Mouse (Mus musculus): Measurements from ENCODE around the gene Susd6. TPM values are rescaled to one million over a fixed set of nuclear protein-coding genes. Genes with fewer than 3 reads are reported as not detected.

The Susd6 gene
- polyA plus RNA-seq, 1 experiment from 2014 or later = 11.6 TPM

DNA sequence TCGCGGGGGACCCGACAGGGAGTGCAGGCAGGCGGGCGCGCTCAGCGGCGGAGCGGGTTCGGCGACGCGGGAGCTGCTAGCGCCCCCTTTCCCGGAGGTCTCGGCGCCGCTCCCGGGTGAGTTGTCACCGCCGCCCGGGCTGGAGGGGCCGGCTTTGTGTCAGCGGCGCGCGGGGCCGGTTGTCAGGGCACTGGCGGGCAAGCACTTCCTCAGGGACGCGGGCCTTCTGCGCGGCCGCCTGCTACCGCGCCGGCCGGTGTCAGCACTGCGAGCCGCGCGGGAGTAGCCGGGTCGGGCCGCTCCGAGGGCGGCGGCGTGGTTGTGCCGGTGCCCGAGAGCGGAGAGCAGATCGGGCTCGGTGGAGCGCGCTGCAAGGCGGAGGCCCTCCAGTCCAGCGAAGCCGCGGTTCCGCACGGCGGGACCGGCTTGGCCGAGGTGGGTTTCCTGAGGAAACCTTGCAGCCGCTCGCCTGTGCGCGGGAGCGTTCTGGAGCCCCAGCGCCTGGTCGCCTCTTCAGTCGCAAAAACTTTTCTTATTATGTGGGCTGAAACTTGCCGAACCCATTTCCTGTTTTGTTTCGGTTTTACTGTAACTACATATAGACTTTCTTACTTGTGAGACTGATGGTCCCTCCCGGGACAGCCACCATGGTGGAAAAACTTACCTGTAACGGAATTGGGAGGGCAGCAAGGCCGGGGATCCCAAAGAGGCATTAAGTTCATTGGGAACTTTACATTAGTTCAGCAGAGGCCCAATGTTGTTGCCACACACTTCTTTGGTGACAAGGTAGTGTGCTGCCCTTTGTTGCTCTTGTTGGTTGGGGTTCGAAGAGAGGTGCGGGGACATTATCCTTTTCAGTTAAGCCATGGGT lies 625 bp downstream of the Susd6 start:
- Histone ChIP-seq H3K4me2 (ENCODE audit: low read depth, low read length) (peak overlapping the region; percentile 46), H3K27ac (ENCODE audit: low read depth, low read length) (peak overlapping the region; percentile 95), H3K9me3 (ENCODE audit: control insufficient read depth, low read length) (no peaks in the 10 kb centered on the region), H3K36me3 (ENCODE audit: control insufficient read depth, insufficient read depth, low read length) (no peaks in the 10 kb centered on the region), H3K27me3 (ENCODE audit: control insufficient read depth, insufficient read depth, low read length) (no peaks in the 10 kb centered on the region), H3K4me1 (ENCODE audit: control insufficient read depth, insufficient read depth, low read length) (peaks cover 11% of the 10 kb centered on the region), H3K4me3 (ENCODE audit: low read depth, low read length) (peak overlapping the region; percentile 70), H3K9ac (replicated peaks; ENCODE audit: low read depth, low read length) (peak overlapping the region; percentile 77)
- under 1% methylated on average over 75 of the region's 80 CpGs for WGBS
- peak; percentile 83 for ATAC-seq (ENCODE audit: low read depth)

DNA sequence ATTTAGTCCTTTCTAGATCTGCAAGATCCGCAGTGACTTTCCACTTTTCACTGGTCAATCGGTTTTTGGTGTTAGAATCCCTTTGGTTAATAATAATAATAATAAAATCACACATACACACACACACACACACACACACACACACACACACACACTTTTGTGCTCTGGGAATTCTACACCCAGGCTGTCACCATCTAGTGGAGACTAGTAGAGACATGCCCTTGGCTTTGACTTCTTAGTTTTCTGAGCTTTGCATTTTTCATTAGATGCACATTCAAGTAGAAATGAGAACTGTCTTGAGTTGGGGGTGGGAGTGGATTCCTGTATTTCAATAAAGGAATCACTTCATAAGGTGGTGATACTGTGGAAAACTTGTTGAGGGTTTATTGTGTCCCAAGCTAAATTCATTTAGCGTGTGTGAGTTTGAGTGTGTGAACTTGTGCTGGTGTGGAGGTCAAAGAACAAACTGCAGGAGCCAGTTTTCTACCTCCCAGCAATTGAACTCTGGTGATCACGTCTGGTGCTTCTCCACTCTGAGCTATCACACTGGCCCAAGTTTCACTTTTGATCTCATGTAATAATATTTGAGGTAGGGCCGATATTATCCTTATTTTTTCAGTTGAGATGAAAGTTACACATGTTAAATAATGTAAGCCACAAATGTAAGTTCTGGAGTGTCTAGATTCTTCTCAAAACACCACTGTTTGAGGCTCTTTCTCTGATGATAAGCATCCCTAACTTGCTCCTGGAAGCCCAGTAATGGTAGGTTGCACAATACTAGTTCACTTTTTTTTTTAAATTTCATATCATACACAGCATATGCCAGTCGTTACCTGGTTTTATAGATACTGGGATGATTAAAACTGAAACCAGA lies 1.5 kb downstream of the Susd6 start:
- WGBS = 43% methylated on average over 6 of the region's 6 CpGs
- no peaks in the 10 kb centered on the region for H3K36me3 ChIP-seq (ENCODE audit: control insufficient read depth, insufficient read depth, low read length)
- H3K9ac ChIP-seq (replicated peaks; ENCODE audit: low read depth, low read length) = no peak overlapping the region; the same call in 1 of the 2 replicates
- H3K27me3 ChIP-seq (ENCODE audit: control insufficient read depth, insufficient read depth, low read length) = no peaks in the 10 kb centered on the region
- H3K4me2 ChIP-seq (ENCODE audit: low read depth, low read length) = peak overlapping the region; percentile 46
- no peak for ATAC-seq (ENCODE audit: low read depth)
- H3K4me3 ChIP-seq (ENCODE audit: low read depth, low read length) = peak overlapping the region; percentile 70
- H3K4me1 ChIP-seq (ENCODE audit: control insufficient read depth, insufficient read depth, low read length) = peaks cover 11% of the 10 kb centered on the region
- no peak overlapping the region for H3K27ac ChIP-seq (ENCODE audit: low read depth, low read length)
- no peaks in the 10 kb centered on the region for H3K9me3 ChIP-seq (ENCODE audit: control insufficient read depth, low read length)

DNA sequence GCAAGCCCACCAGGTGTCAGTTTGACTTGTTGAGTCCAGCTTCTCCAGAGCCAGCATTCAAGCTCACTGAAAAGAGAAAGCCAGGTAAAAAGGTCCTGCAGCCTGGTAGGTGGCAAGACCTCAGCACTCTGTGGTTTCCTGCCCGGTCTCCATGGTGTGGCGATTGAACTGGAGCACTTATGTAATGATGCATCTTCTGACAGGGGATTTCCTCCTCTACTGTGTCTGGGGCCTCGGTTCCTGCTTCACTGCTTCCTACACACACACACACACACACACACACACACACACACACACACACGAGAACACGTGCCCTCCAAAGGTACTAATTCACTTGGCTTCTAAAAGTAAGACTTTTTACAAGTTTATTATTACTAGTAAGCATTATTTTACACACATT lies 2.6 kb downstream of the Susd6 start:
- Histone ChIP-seq H3K9me3 (ENCODE audit: control insufficient read depth, low read length) (no peaks in the 10 kb centered on the region), H3K27me3 (ENCODE audit: control insufficient read depth, insufficient read depth, low read length) (no peaks in the 10 kb centered on the region), H3K4me2 (ENCODE audit: low read depth, low read length) (no peak overlapping the region)

DNA sequence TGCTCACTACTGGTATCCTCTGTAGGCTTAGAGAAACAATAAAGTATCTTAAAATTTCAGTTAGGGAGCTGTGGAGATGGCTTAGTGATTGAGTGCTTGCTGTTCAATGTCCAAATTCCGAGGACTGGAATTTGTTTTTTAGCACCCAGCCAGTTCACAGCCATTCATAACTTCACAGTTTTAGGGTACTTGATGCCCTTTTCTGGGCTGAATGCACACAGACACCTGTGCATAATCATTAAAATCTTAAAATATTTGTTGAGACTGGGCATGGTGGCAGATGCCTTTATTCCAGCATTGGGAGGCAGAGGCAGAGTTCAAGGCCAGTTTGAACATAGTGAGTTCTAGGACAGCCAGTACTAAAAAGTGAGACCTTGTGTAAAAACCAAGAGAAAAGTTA lies 3.2 kb downstream of the Susd6 start:
- H3K27me3 ChIP-seq (ENCODE audit: control insufficient read depth, insufficient read depth, low read length) = no peaks in the 10 kb centered on the region
- peaks cover 11% of the 10 kb centered on the region for H3K4me1 ChIP-seq (ENCODE audit: control insufficient read depth, insufficient read depth, low read length)
- H3K4me2 ChIP-seq (ENCODE audit: low read depth, low read length) = no peak overlapping the region
- H3K9ac ChIP-seq (replicated peaks; ENCODE audit: low read depth, low read length) = no peak overlapping the region
- no peaks in the 10 kb centered on the region for H3K36me3 ChIP-seq (ENCODE audit: control insufficient read depth, insufficient read depth, low read length)
- no peak overlapping the region for H3K4me3 ChIP-seq (ENCODE audit: low read depth, low read length)
- no peak for ATAC-seq (ENCODE audit: low read depth)
- WGBS = 84% methylated on average over 1 of the region's 1 CpGs
- no peak overlapping the region for H3K27ac ChIP-seq (ENCODE audit: low read depth, low read length)
- H3K9me3 ChIP-seq (ENCODE audit: control insufficient read depth, low read length) = no peaks in the 10 kb centered on the region

More for the DNA sequence above, 2.6 kb downstream of the Susd6 start:
- no peaks in the 10 kb centered on the region for H3K36me3 ChIP-seq (ENCODE audit: control insufficient read depth, insufficient read depth, low read length)
- H3K4me1 ChIP-seq (ENCODE audit: control insufficient read depth, insufficient read depth, low read length) = peaks cover 11% of the 10 kb centered on the region
- H3K27ac ChIP-seq (ENCODE audit: low read depth, low read length) = no peak overlapping the region
- WGBS = 79% methylated on average over 5 of the region's 5 CpGs
- H3K4me3 ChIP-seq (ENCODE audit: low read depth, low read length) = no peak overlapping the region
- no peak overlapping the region for H3K9ac ChIP-seq (replicated peaks; ENCODE audit: low read depth, low read length)
- no peak for ATAC-seq (ENCODE audit: low read depth)

DNA sequence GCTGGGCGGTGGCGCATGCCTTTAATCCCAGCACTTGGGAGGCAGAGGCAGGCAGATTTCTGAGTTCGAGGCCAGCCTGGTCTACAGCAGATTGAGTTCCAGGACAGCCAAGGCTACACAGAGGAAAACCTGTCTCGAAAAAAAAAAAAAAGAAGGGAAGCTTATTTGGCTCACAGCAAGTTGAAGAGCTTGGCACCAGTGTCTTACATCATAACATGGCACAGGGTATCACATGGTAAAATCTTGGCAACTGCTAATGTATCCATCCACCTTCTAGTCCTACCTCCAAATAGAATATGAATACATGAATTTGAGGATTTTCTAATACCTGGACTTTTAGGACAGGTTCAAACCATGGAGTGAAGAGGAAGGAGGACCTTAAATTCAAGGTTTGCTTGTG lies 4.2 kb downstream of the Susd6 start:
- no peaks in the 10 kb centered on the region for H3K27me3 ChIP-seq (ENCODE audit: control insufficient read depth, insufficient read depth, low read length)
- WGBS = 99% methylated on average over 4 of the region's 4 CpGs
- no peaks in the 10 kb centered on the region for H3K9me3 ChIP-seq (ENCODE audit: control insufficient read depth, low read length)
- H3K27ac ChIP-seq (ENCODE audit: low read depth, low read length) = no peak overlapping the region
- no peaks in the 10 kb centered on the region for H3K36me3 ChIP-seq (ENCODE audit: control insufficient read depth, insufficient read depth, low read length)
- peaks cover 11% of the 10 kb centered on the region for H3K4me1 ChIP-seq (ENCODE audit: control insufficient read depth, insufficient read depth, low read length)
- no peak overlapping the region for H3K4me2 ChIP-seq (ENCODE audit: low read depth, low read length)
- ATAC-seq (ENCODE audit: low read depth) = no peak
- H3K9ac ChIP-seq (replicated peaks; ENCODE audit: low read depth, low read length) = no peak overlapping the region
- H3K4me3 ChIP-seq (ENCODE audit: low read depth, low read length) = no peak overlapping the region

DNA sequence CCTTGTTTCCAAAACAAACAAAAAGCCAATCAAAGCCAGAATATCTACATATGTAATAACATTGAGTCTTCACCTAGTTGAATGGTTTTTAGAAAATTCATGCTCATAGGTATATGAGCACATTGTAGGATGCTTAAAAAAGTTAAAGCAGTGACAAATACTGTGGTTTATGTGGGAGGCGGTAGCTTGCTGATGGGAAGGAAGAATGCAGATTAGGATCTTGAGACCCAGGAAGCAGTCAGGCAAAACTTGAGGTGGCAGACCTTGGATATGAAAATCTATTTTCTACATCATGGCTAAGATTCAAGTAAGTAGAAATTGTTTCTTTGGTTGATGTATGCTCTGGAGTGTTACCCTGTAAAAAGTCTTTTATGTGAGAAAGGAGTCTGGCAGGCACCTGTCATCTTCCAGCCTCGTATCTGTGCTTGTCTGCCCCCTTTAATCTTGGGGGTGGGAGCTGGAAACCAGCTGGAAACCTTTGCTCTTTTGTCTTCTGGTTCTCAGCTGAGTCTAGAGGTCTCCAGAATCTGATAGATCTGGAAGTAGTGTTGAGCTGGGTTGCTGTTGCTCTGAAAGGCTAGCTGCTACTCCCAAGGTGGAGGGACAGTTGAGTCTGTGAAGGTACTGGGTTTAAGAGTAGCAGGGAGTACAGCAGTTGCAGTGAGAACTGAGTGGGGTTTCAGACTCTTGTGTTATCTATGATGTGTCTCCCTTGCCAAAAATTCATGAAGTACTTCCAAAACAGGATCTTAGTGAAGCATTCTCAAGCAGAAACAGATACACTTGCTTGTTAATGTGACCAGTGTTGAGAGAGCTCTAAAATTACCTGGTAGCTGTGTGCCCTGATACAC lies 4.8 kb downstream of the Susd6 start:
- H3K9ac ChIP-seq (replicated peaks; ENCODE audit: low read depth, low read length) = no peak overlapping the region
- ATAC-seq (ENCODE audit: low read depth) = no peak
- no peak overlapping the region for H3K27ac ChIP-seq (ENCODE audit: low read depth, low read length)
- WGBS = 55% methylated on average over 2 of the region's 2 CpGs
- H3K4me2 ChIP-seq (ENCODE audit: low read depth, low read length) = no peak overlapping the region
- H3K4me1 ChIP-seq (ENCODE audit: control insufficient read depth, insufficient read depth, low read length) = peaks cover 7% of the 10 kb centered on the region
- H3K36me3 ChIP-seq (ENCODE audit: control insufficient read depth, insufficient read depth, low read length) = no peaks in the 10 kb centered on the region
- no peak overlapping the region for H3K4me3 ChIP-seq (ENCODE audit: low read depth, low read length)
- no peaks in the 10 kb centered on the region for H3K9me3 ChIP-seq (ENCODE audit: control insufficient read depth, low read length)
- H3K27me3 ChIP-seq (ENCODE audit: control insufficient read depth, insufficient read depth, low read length) = no peaks in the 10 kb centered on the region

DNA sequence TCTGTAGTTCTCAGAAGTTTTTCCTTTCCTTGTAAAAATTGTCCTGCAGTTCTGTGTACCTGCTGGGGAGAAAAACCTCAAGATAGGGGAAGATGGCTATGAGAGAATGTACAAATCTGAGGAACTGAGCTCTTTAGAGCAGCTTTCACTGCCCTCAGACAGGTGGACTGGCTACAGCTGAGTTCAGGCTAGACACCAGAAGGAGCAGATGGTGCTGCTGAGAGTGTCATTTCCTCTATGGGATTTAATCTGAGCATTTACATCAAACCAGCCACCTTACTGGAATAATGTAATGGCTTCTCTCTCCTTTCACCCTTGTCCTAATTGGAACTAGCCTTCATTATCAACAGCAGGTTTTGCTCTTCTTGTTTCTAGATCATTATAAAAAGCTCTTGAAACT lies 8.0 kb downstream of the Susd6 start:
- Histone ChIP-seq H3K4me2 (ENCODE audit: low read depth, low read length) (no peak overlapping the region), H3K4me1 (ENCODE audit: control insufficient read depth, insufficient read depth, low read length) (peaks cover 4% of the 10 kb centered on the region; the same call in 1 of the 2 replicates), H3K9ac (replicated peaks; ENCODE audit: low read depth, low read length) (no peak overlapping the region), H3K27me3 (ENCODE audit: control insufficient read depth, insufficient read depth, low read length) (no peaks in the 10 kb centered on the region), H3K27ac (ENCODE audit: low read depth, low read length) (no peak overlapping the region), H3K9me3 (ENCODE audit: control insufficient read depth, low read length) (no peaks in the 10 kb centered on the region), H3K4me3 (ENCODE audit: low read depth, low read length) (no peak overlapping the region), H3K36me3 (ENCODE audit: control insufficient read depth, insufficient read depth, low read length) (no peaks in the 10 kb centered on the region)
- no peak for ATAC-seq (ENCODE audit: low read depth)

DNA sequence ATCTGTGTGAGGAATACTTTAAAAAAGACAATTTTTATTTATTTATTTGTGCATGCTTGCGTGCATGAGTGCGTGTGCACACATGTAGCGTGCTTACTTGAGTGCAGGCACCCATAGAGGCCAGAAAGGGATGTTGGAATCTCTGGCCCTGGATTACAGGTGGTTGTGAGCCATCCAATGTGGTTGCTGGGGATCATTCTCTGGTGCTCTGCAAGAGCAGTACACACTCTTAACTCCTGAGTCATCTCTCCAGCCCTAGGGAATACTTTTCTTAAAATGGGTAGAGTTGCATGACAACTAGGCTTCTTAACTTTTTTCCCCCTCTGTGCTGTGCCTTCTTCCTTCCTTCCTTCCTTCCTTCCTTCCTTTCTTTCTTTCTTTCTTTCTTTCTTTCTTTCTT lies 9.8 kb downstream of the Susd6 start:
- no peaks in the 10 kb centered on the region for H3K36me3 ChIP-seq (ENCODE audit: control insufficient read depth, insufficient read depth, low read length)
- H3K9ac ChIP-seq (replicated peaks; ENCODE audit: low read depth, low read length) = no peak overlapping the region
- no peaks in the 10 kb centered on the region for H3K9me3 ChIP-seq (ENCODE audit: control insufficient read depth, low read length)
- H3K27ac ChIP-seq (ENCODE audit: low read depth, low read length) = no peak overlapping the region
- peaks cover 10% of the 10 kb centered on the region; the same call in 1 of the 2 replicates for H3K4me1 ChIP-seq (ENCODE audit: control insufficient read depth, insufficient read depth, low read length)
- H3K4me3 ChIP-seq (ENCODE audit: low read depth, low read length) = no peak overlapping the region
- ATAC-seq (ENCODE audit: low read depth) = no peak
- H3K4me2 ChIP-seq (ENCODE audit: low read depth, low read length) = no peak overlapping the region
- 96% methylated on average over 3 of the region's 3 CpGs for WGBS
- H3K27me3 ChIP-seq (ENCODE audit: control insufficient read depth, insufficient read depth, low read length) = no peaks in the 10 kb centered on the region

All from neural tube, embryonic 14.5 days (tissue).